ENCODE assay signal across 19 mouse cellular contexts in genomic region chr9:116374343-116374742, GRCm38 (mm10).
"Had no signal": no experiment of that assay in that cellular context is flagged by ENCODE, and none has a peak within 500 bp of the region (broad histone marks: within the 10 kb centered on the region; RNA-seq: fewer than 3 reads in every experiment).

No protein-coding gene starts in this region.

- DNase-seq: lung, adult 18-20 months; lung, postnatal 4 days; midbrain, embryonic 14.5 days; retina, postnatal 1 day; right cerebral cortex, adult 18-20 months; right cerebral cortex, postnatal 25 days; right cerebral cortex, postnatal 4 days; spleen, adult 18-20 months; thymus, adult 18-20 months; thymus, postnatal 14 days; thymus, postnatal 36 days had no signal

- H3K4me3 ChIP-seq: liver, embryonic 12.5 days; midbrain, embryonic 10.5 days; midbrain, embryonic 12.5 days; myocyte; neural tube, embryonic 13.5 days; neural tube, embryonic 15.5 days had no signal

- H3K27me3 ChIP-seq: liver, embryonic 12.5 days; midbrain, embryonic 12.5 days; neural tube, embryonic 13.5 days; neural tube, embryonic 15.5 days had no signal

- H3K9me3 ChIP-seq: liver, embryonic 12.5 days; midbrain, embryonic 10.5 days; midbrain, embryonic 12.5 days; neural tube, embryonic 13.5 days; neural tube, embryonic 15.5 days had no signal

- H3K9ac ChIP-seq: liver, embryonic 12.5 days; liver, embryonic 14.5 days; midbrain, embryonic 12.5 days; neural tube, embryonic 13.5 days; neural tube, embryonic 15.5 days had no signal

- H3K36me3 ChIP-seq: liver, embryonic 12.5 days; midbrain, embryonic 10.5 days; midbrain, embryonic 12.5 days; neural tube, embryonic 13.5 days; neural tube, embryonic 15.5 days had no signal

- H3K4me2 ChIP-seq: liver, embryonic 12.5 days; midbrain, embryonic 12.5 days; neural tube, embryonic 13.5 days; neural tube, embryonic 15.5 days had no signal

- H3K27ac ChIP-seq: liver, embryonic 12.5 days; liver, embryonic 14.5 days; midbrain, embryonic 10.5 days; midbrain, embryonic 12.5 days; neural tube, embryonic 13.5 days; neural tube, embryonic 15.5 days had no signal

- ATAC-seq: liver, embryonic 12.5 days; midbrain, embryonic 16.5 days had no signal

- H3K4me1 ChIP-seq: midbrain, embryonic 12.5 days had no signal
